Mouse (Mus musculus) liver, embryonic 12.5 days (tissue): Measurements from ENCODE around the gene Dvl2. TPM values are rescaled to one million over a fixed set of nuclear protein-coding genes. Genes with fewer than 3 reads are reported as not detected.

Experiments used
- ATAC-seq: fragments of 200-750 bp; cut with Nextera tagmentation; 2 replicates; pipeline ENCODE4 v1.8.0; 2017; ENCODE audit warnings: moderate number of reproducible peaks, mild to moderate bottlenecking, moderate library complexity
- H3K27ac ChIP-seq: fragments of 300-500 bp; sonication (generic); 2 replicates; pipeline ENCODE4 v1.5.1; 2016; ENCODE audit warnings: mild to moderate bottlenecking
- H3K27me3 ChIP-seq: fragments of 300-500 bp; sonication (generic); replicated peaks from 2 replicates; pipeline ENCODE4 v1.6.1; 2016; ENCODE audit warnings: mild to moderate bottlenecking, moderate library complexity
- H3K36me3 ChIP-seq: fragments of 300-500 bp; sonication (generic); 2 replicates; pipeline ENCODE4 v1.6.1; 2016; ENCODE audit warnings: mild to moderate bottlenecking, moderate library complexity
- H3K4me1 ChIP-seq: fragments of 300-500 bp; sonication (generic); 2 replicates; pipeline ENCODE4 v1.6.1; 2016
- H3K4me2 ChIP-seq: fragments of 300-500 bp; sonication (generic); 2 replicates; pipeline ENCODE4 v1.6.1; 2016; ENCODE audit warnings: mild to moderate bottlenecking, moderate library complexity
- H3K4me3 ChIP-seq: fragments of 300-500 bp; sonication (generic); 2 replicates; pipeline ENCODE4 v1.5.1; 2016; ENCODE audit warnings: mild to moderate bottlenecking, moderate library complexity
- H3K9ac ChIP-seq: fragments of 300-500 bp; sonication (generic); 2 replicates; pipeline ENCODE4 v1.6.1; 2016; ENCODE audit warnings: mild to moderate bottlenecking, moderate library complexity
- H3K9me3 ChIP-seq: fragments of 300-500 bp; sonication (generic); replicated peaks from 2 replicates; pipeline ENCODE4 v1.6.1; 2016; ENCODE audit warnings: mild to moderate bottlenecking, moderate library complexity
- WGBS: fragments of 180-500 bp; shearing (Covaris S2); methylation state at CpG from one replicate; pipeline ENCODE4 v1.1.7; 2016; ENCODE audit not compliant: insufficient replicate concordance; 5-methylcytosine and 5-hydroxymethylcytosine counted together
- polyA plus RNA-seq: library from polyadenylated mRNA; unstranded; fragments of >200 nt; fragmentation: Nextera tagmentation; extraction: Ambion mirVana; gene quantifications from 2 replicates; pipeline ENCODE4 v1.2.1, GENCODE M21; 2016

Dvl2 gene
- polyA plus RNA-seq, 1 experiment from 2014 or later: 13.4 TPM

- no peak overlapping the region; the same call in 1 of the 2 replicates for H3K4me3 ChIP-seq
- H3K4me1 ChIP-seq: peaks cover 34% of the 10 kb centered on the region
- no peak for ATAC-seq
- no peaks in the 10 kb centered on the region for H3K9me3 ChIP-seq
- peak overlapping the region; percentile 91 for H3K4me2 ChIP-seq
- H3K27me3 ChIP-seq: no peaks in the 10 kb centered on the region
- WGBS: 81% methylated on average over 4 of the region's 4 CpGs
- H3K9ac ChIP-seq: peak overlapping the region; percentile 99; the same call in 1 of the 2 replicates
- peak overlapping the region; percentile 98 for H3K27ac ChIP-seq
- H3K36me3 ChIP-seq: peaks cover 54% of the 10 kb centered on the region
Measured at GRCm38 (mm10) chr11:69983377-69983776, 17.0 kb upstream of the Dvl2 start.

- no peak overlapping the region for H3K4me2 ChIP-seq
- peaks cover 60% of the 10 kb centered on the region for H3K36me3 ChIP-seq
- H3K4me1 ChIP-seq: peaks cover 27% of the 10 kb centered on the region
- 83% methylated on average over 8 of the region's 8 CpGs for WGBS
- no peaks in the 10 kb centered on the region for H3K27me3 ChIP-seq
- no peak overlapping the region for H3K9ac ChIP-seq
- ATAC-seq: no peak
- no peaks in the 10 kb centered on the region for H3K9me3 ChIP-seq
- no peak overlapping the region for H3K27ac ChIP-seq
- H3K4me3 ChIP-seq: no peak overlapping the region
Measured at GRCm38 (mm10) chr11:69984431-69984830, 16.0 kb upstream of the Dvl2 start.

- H3K9me3 ChIP-seq: no peaks in the 10 kb centered on the region
- 81% methylated on average over 8 of the region's 8 CpGs for WGBS
- H3K36me3 ChIP-seq: peaks cover 80% of the 10 kb centered on the region
- H3K4me1 ChIP-seq: peaks cover 29% of the 10 kb centered on the region
- H3K4me3 ChIP-seq: peak overlapping the region; percentile 86; the same call in 1 of the 2 replicates
- no peaks in the 10 kb centered on the region for H3K27me3 ChIP-seq
- H3K4me2 ChIP-seq: peak overlapping the region; percentile 82; the same call in 1 of the 2 replicates
- no peak for ATAC-seq
- no peak overlapping the region for H3K9ac ChIP-seq
- peak overlapping the region; percentile 97 for H3K27ac ChIP-seq
Measured at GRCm38 (mm10) chr11:69989949-69990348, 10.4 kb upstream of the Dvl2 start.

- Histone ChIP-seq H3K36me3 (peaks cover 70% of the 10 kb centered on the region), H3K27ac (peak within 1 kb of the TSS; percentile 97), H3K4me3 (peak within 1 kb of the TSS; percentile 86), H3K9ac (peak within 1 kb of the TSS; percentile 87), H3K4me1 (peaks cover 31% of the 10 kb centered on the region), H3K4me2 (peak within 1 kb of the TSS; percentile 82), H3K9me3 (no peaks in the 10 kb centered on the region), H3K27me3 (no peaks in the 10 kb centered on the region)
- ATAC-seq: peak; percentile 71
- WGBS: under 1% methylated on average over 40 of the region's 40 CpGs
Measured at GRCm38 (mm10) chr11:69990850-69991691, 9.3 kb upstream of the Dvl2 start, which contains the start of gene Gabarap. Gene Gabarap (plus strand): TSS chr11:69991143.

- WGBS: 0% methylated on average over 15 of the region's 15 CpGs
- peak; percentile 31 for ATAC-seq
- H3K36me3 ChIP-seq: peaks cover 64% of the 10 kb centered on the region
Measured at GRCm38 (mm10) chr11:69991711-69992110, 8.7 kb upstream of the Dvl2 start.

GRCm38 (mm10) chr11:69992396-69992795, 8.0 kb upstream of the Dvl2 start:
- Histone ChIP-seq H3K9me3 (no peaks in the 10 kb centered on the region), H3K36me3 (peaks cover 57% of the 10 kb centered on the region), H3K9ac (peak overlapping the region; percentile 87), H3K4me3 (peak overlapping the region; percentile 86), H3K4me1 (peaks cover 37% of the 10 kb centered on the region), H3K27me3 (no peaks in the 10 kb centered on the region), H3K4me2 (peak overlapping the region; percentile 82), H3K27ac (peak overlapping the region; percentile 61)
- no peak for ATAC-seq
- 86% methylated on average over 10 of the region's 10 CpGs for WGBS

More at GRCm38 (mm10) chr11:69991711-69992110, 8.7 kb upstream of the Dvl2 start:
- H3K9ac ChIP-seq: peak overlapping the region; percentile 87
- H3K27ac ChIP-seq: peak overlapping the region; percentile 97
- H3K4me2 ChIP-seq: peak overlapping the region; percentile 82
- H3K4me3 ChIP-seq: peak overlapping the region; percentile 86
- no peaks in the 10 kb centered on the region for H3K27me3 ChIP-seq
- no peaks in the 10 kb centered on the region for H3K9me3 ChIP-seq
- peaks cover 31% of the 10 kb centered on the region for H3K4me1 ChIP-seq

GRCm38 (mm10) chr11:69992932-69993331, 7.5 kb upstream of the Dvl2 start:
- Histone ChIP-seq H3K9me3 (no peaks in the 10 kb centered on the region), H3K4me2 (peak overlapping the region; percentile 82), H3K9ac (peak overlapping the region; percentile 87; the same call in 1 of the 2 replicates), H3K27me3 (no peaks in the 10 kb centered on the region), H3K36me3 (peaks cover 57% of the 10 kb centered on the region), H3K4me1 (peaks cover 42% of the 10 kb centered on the region), H3K4me3 (peak overlapping the region; percentile 86), H3K27ac (peak overlapping the region; percentile 18; the same call in 1 of the 2 replicates)
- WGBS: 86% methylated on average over 3 of the region's 3 CpGs
- ATAC-seq: no peak

- peak overlapping the region; percentile 97 for H3K27ac ChIP-seq
- H3K4me3 ChIP-seq: peak overlapping the region; percentile 97
- H3K9me3 ChIP-seq: no peaks in the 10 kb centered on the region
- WGBS: 74% methylated on average over 11 of the region's 11 CpGs
- ATAC-seq: no peak
- H3K9ac ChIP-seq: peak overlapping the region; percentile 99
- H3K36me3 ChIP-seq: peaks cover 57% of the 10 kb centered on the region
- no peaks in the 10 kb centered on the region for H3K27me3 ChIP-seq
- H3K4me2 ChIP-seq: peak overlapping the region; percentile 88
- H3K4me1 ChIP-seq: peaks cover 58% of the 10 kb centered on the region
Measured at GRCm38 (mm10) chr11:69994401-69995090, 5.8 kb upstream of the Dvl2 start.

GRCm38 (mm10) chr11:69995391-69995960, 4.9 kb upstream of the Dvl2 start, which contains the start of gene Phf23:
Gene Phf23 (plus strand): TSS chr11:69995777.
- Histone ChIP-seq H3K27ac (peak within 1 kb of the TSS; percentile 97), H3K27me3 (no peaks in the 10 kb centered on the region), H3K4me1 (peaks cover 58% of the 10 kb centered on the region), H3K4me3 (peak within 1 kb of the TSS; percentile 97), H3K36me3 (peaks cover 54% of the 10 kb centered on the region), H3K9me3 (no peaks in the 10 kb centered on the region), H3K9ac (peak within 1 kb of the TSS; percentile 99), H3K4me2 (peak within 1 kb of the TSS; percentile 88)
- 1% methylated on average over 36 of the region's 36 CpGs for WGBS
- ATAC-seq: peak; percentile 82

- Histone ChIP-seq H3K9me3 (no peaks in the 10 kb centered on the region), H3K36me3 (peaks cover 53% of the 10 kb centered on the region), H3K4me1 (peaks cover 64% of the 10 kb centered on the region), H3K9ac (peak overlapping the region; percentile 99), H3K4me3 (peak overlapping the region; percentile 97), H3K27me3 (no peaks in the 10 kb centered on the region), H3K27ac (peak overlapping the region; percentile 97), H3K4me2 (peak overlapping the region; percentile 88)
- peak; percentile 17 for ATAC-seq
- WGBS: under 1% methylated on average over 65 of the region's 66 CpGs
Measured at GRCm38 (mm10) chr11:69996161-69997061, 4.0 kb upstream of the Dvl2 start.

GRCm38 (mm10) chr11:69997070-69997509, 3.3 kb upstream of the Dvl2 start:
- WGBS: 0% methylated on average over 31 of the region's 44 CpGs
- H3K36me3 ChIP-seq: peaks cover 53% of the 10 kb centered on the region

More at GRCm38 (mm10) chr11:69997070-69997509, 3.3 kb upstream of the Dvl2 start:
- Histone ChIP-seq H3K27ac (peak overlapping the region; percentile 97), H3K9ac (peak overlapping the region; percentile 99), H3K27me3 (no peaks in the 10 kb centered on the region), H3K4me1 (peaks cover 69% of the 10 kb centered on the region), H3K9me3 (no peaks in the 10 kb centered on the region), H3K4me2 (peak overlapping the region; percentile 88), H3K4me3 (peak overlapping the region; percentile 97)
- peak; percentile 75 for ATAC-seq
